Mouse (Mus musculus): ENCODE measurements around the gene Slc25a33. TPM values are rescaled to one million over a fixed set of nuclear protein-coding genes. Genes with fewer than 3 reads are reported as not detected.

Slc25a33 gene
- total RNA-seq, 2 experiments from 2014 or later: 22.7 to 25.7 TPM

DNA sequence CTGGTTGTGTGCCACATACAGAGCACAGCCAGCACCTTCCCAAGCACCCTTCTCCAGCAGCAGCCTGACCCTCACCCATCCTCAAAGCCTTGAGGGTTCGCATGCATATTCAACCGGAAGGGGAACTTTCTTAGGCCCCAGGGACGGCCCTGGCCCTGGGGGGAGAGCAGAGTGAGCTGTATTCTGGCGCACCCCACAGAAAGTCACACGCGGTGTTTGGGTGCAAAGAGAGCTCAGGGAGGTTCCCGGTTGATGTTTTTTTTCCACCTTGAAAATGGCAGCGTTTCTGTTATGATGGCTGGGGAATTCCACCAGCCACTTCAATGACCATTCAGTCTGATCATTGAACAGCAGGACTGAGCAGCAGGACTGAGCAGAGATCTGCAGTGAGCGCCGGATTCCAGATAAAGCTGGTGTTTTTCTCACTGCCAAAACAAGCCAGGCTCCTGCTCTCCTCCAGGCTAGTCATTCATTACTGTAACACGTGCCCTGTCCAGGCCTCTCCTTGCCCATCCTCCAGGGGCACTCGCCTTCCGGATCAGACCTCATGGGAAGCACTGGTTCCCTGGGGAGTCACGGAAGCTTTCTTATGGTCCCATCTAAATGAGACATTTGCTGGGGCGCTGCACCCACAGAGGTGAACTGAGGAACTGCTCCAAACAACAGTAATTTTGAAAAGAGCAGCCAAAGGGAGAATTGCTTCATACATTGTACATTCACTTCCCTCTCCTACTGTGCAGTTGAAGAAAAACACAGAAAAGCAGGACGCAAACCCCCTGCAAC, 77.7 kb downstream of the Slc25a33 start:
- peak; percentile 39 to 51 for DNase-seq

Small RNAs within 50 kb of the gene (microRNA-seq; reads per million reads assigned to microRNA genes)
- 0 reads per million in 2 experiments for gene Gm47301

Other genes with a start within 250 kb of the Slc25a33 start
- gene Clstn1, start 187.8 kb downstream of the Slc25a33 start, total RNA-seq (2021): 10 to 100 TPM; 96.1 to 96.2 TPM
- 1 to 10 TPM; 3.5 to 5.6 TPM for gene Pik3cd, start 71.7 kb downstream of the Slc25a33 start, total RNA-seq (2021)
- 10 to 100 TPM; 85.2 to 90.5 TPM for gene Tmem201, start 36.2 kb downstream of the Slc25a33 start, total RNA-seq (2021)
- 10 to 100 TPM; 34.1 to 41.4 TPM for gene Spsb1, start 180.8 kb upstream of the Slc25a33 start, total RNA-seq (2021)
- gene H6pd, start 234.7 kb upstream of the Slc25a33 start, total RNA-seq (2021): 10 to 100 TPM; 35.4 to 48.7 TPM